Mouse (Mus musculus) layer of hippocampus, postnatal 14 days (tissue): ENCODE data around the gene Hoxd3. TPM values are rescaled to one million over a fixed set of nuclear protein-coding genes. Genes with fewer than 3 reads are reported as not detected.
A peak's percentile ranks its signal among the peaks of the same experiment; 100 is the strongest.

Experiments used
- DNase-seq, 2 experiments: peaks; one replicate each; pipeline ENCODE4 v3.0.0; 2021 to 2022; ENCODE audit warnings: low spot score in 2 of 2, mixed read lengths in 1 of 2
- total RNA-seq, 2 experiments: library from RNA; stranded (reverse); gene quantifications; 2 replicates each; pipeline ENCODE4 v1.2.3; 2021

Hoxd3 gene
- total RNA-seq, 2 experiments from 2014 or later = not detected

- no peak for DNase-seq
Measured at GRCm38 (mm10) chr2:74678891-74679595, 32.7 kb upstream of the Hoxd3 start, which contains the start of gene Hoxd11. Gene Hoxd11 (plus strand): TSS chr2:74679557.

DNA sequence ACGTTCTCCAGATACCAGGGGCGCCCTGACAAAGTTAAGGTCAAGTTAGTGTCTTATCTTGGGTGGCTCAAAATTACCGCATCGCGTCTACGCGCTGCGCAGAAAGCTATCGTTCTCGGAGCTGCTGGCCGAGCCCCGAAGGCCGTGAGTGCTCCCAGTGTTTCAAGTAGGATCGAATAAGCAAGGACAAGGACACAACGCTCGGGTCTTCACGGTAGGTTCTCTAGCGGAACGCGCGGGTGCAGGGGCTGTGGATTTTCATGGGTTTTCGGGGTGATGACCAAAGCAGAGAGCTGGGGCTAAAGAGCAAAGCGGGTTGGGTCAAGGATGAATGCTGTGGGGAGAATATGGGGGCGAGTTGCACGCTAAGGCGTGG lies 32.1 kb upstream of the Hoxd3 start:
- no peak for DNase-seq

- no peak for DNase-seq
Measured at GRCm38 (mm10) chr2:74679980-74680379, 31.7 kb upstream of the Hoxd3 start.

DNA sequence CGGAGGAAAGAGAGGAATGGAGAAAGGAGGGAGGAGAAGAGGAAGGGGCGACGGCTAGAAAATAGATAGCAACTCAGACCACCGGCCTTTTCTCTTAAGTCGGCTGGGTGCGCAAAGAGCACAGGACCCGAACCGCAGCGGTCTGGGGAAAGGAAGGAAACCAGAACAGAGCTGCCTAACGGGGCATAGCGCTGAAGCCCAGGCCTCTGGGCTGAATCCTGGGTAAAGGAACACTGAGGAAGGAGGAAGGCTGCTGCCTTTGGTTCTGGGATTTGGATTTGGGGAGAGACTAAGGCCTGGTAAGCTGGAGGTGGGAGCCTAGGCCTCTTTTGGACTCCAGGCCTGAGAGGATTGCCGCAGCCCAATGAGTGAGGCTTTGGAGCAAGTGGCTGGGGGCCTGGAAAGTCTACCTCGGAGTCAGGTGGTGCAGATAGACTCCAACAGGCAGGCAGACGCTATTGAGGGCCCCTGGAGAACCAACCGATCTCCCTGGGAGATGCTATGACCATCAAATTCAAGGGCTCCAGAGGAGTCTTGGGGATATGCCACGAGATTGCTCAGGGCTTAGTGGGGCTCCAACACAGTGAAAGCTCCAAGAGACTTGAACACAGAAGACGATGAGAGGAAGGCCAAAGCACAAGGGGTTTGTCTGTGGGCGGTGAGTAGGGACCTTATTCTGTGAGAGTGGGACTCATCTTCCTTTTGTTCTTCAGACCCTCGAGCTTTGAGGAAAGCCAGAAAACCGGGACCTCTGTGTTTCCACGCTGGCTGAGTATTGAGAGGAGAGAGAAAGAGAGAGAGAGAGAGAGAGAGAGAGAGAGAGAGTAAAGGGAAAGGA lies 30.9 kb upstream of the Hoxd3 start:
- no peak for DNase-seq

- DNase-seq = no peak
Measured at GRCm38 (mm10) chr2:74681594-74682531, 29.9 kb upstream of the Hoxd3 start.

- no peak for DNase-seq
Measured at GRCm38 (mm10) chr2:74682796-74683195, 28.9 kb upstream of the Hoxd3 start.

DNA sequence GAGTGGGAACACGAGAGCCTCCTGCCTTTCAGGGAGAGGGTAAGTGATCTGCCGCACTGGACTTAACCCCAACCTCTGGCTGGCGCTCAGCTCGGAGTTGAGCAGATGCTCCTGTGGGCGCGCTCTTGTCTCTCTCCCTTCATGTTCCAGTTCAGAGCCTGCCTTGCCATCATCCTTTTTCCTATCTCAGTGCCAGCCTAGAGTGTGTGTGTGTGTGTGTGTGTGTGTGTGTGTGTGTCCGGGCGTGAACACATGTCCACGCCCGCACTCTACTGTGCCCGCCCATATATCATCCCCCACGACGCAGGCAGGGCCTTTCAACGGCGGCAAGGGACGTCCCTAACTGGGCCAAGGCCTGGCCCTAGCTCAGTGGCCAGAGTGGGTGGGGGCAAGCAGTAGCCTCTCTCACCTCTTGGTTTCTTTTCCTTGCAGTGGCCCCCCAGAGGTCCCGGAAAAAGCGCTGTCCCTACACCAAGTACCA lies 28.2 kb upstream of the Hoxd3 start:
- no peak for DNase-seq

GRCm38 (mm10) chr2:74684106-74684505 lies 27.6 kb upstream of the Hoxd3 start:
- DNase-seq = no peak

GRCm38 (mm10) chr2:74685059-74685603 lies 26.6 kb upstream of the Hoxd3 start:
- DNase-seq = no peak

DNA sequence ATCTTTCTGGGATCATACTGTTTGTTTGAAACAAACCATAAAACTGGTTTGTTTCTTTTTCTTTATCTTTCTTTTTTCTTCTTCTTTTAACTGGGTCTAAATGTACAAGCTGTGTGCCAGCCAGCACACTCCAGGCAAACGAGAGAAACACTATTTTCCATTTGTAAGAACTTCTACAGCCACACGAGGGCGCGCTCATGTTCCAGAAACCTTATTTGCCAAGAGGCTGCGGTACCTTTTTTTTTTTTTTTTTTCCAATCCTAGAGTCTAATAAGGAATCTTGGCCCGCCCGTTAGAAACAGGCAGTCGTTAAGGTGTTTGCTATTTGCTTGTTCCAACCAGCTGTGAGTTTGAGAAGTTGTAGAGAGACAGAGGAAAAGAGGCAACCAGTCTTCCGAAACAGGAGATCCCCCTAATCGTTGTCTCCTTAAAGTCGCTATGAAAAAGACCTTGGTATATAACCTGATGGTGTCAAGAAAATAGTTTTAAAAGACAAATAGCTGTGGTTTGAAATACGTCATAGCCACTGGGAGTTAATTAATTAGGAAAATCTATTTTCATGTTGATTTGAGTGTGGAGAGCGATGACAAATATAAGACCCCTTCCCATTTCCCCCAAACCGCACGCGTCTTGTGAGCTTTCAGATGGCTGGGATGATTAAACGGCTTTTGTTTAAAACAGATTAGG lies 25.3 kb upstream of the Hoxd3 start:
- peak; percentile 44 to 52 for DNase-seq

DNA sequence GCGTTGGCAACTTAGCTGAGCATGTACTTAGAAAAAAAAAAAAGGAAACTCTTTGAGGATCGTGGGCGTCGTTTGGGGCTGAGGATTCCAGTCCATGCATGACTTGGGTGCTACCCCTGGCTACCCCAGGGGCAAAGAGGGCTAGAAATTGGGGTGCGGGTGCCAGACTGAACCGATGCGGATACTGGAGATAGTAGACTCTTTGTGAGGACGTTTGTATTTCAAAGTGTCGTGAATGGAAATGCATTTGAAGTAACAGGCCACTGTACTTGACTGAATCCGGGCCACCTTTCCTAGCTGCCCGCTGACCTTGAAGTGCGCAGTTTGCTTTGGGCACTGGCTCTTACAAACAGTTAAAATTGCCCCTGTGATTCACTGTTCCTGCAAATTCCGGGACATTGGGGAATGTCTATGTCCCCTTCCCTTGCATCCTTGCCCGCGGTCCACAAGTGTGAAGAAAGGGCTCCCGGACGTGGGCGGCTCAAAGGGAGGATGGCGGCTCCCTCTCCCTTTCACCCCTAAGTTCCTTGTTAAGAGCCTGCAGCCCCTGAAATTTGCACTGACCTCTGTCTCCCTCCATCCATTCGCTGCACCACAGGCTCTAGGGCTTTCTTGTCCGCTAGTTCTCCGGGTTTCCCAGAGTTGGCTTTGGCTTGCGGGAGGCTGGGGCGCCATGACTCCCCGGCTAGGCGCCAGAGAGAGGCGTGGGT lies 24.6 kb upstream of the Hoxd3 start:
- no peak for DNase-seq

DNA sequence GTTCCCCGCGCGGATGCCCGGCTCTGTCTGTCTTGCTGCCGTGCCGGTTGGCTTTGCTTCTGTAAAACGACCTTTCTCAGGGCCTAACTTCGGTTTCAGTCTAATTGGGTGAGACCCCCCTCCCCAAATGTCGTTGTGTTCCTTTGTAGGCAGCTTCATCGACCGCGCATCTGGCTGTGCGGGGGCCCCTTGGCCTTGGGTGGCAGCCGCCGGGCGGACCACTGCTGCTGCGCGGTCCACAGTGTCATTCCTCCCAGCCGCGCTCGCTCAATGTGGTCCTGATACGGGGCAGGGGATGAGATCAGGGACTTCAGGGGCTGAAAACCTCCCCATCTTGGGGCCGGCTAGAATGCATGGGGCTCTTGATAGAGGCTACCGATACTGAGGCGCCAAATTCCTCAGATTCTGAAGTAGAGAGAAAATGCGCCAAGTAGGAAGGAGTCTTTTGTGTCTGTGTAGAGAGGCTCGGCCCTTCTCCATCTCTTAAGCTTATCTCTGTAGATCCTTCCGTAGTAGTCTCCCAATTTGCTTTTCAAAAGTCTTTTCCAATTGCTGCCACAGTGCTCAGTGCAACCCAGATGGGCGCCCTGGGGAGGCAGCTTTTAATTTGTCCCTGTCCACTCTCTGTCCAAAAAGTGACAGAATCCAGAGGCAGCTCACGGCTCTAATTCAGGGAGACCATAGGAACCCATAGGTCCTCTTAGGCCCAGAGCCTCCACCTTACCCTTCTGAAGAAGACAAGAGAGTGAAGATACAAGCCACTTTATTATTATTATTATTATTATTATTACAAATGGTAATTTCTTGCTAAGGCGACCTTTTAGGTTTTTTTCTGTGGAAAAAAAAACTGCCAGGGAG lies 23.8 kb upstream of the Hoxd3 start:
- no peak for DNase-seq

GRCm38 (mm10) chr2:74688795-74689573 lies 22.7 kb upstream of the Hoxd3 start:
- no peak for DNase-seq

- no peak for DNase-seq
Measured at GRCm38 (mm10) chr2:74689574-74690337, 22.0 kb upstream of the Hoxd3 start.

- no peak for DNase-seq
Measured at GRCm38 (mm10) chr2:74690338-74690716, 21.4 kb upstream of the Hoxd3 start.

DNA sequence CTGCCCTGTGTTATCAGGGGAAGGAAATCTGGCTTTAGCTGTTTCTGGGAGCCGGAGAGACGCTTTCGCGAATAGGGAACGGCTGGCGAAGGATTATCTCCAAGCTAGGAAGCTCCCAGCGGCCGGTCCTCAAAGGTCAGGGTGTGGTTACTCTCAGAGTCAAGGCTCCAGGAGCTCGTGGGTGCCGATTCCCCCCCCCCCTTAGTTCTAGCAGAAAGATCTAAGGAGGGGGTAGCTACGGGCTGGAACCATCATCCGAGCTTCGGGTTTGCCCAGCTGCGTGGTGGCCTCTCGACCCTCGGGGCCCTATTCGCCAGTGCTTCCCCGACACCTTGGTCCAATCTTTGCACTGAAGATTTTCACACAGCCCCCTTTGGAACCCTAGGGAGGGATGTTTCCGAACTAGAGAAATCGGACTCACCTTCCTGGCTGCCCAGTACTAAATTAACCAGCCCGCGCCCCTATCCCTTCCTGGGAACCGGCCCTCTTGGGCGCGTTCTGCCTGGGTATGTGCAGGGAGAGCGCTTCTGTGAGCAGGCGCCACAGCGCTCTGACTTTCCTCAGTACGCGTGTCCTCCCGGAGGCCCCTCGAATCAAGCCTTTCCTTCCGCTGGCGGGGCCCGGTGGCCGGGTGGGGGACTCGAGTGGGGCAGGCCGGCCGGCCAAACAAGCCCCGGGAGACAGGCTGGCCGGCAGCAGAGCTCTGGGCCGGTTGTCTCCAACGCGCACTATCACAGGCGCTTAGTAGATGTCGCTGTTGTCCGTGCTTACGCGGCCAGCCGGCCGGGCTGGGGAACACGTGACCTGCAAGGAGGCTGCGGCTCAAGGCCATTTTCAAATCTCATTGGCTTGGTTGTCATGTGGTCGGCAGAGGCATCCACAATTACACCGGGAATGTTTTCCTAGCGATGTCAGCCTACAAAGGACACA lies 20.4 kb upstream of the Hoxd3 start, which contains the start of gene Hoxd10:
Hoxd10 (plus strand) TSS at position 903 of the 930 bp plus-strand sequence.
- no peak for DNase-seq
